In the genomic region with DNA sequence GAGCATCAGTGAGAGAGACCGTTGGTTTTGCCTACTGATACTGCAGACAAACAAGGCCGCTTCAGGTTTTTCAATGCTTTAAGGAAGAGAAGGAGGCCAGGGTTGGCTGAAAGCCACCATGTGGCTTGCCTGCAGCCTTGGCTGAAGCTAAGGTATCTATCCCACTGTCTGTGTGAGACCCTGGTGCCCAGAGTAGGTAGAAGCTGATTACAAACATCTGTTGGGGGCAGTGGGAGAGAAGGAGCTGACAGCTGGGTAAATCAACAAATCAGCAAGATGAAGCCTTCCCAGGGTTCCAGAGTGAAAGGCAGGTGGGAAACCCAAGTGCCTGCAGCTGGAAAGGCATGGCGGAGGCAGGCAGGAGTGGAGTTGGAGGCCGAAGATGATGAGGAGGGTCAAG, we compare ENCODE assay signal across 20 mouse cellular contexts.
DNase-seq lines count a peak whose midpoint lies in the region; ATAC-seq and TF ChIP-seq lines count a peak whose summit lies in the region.
"Had no signal": no experiment of that assay in that cellular context is flagged by ENCODE, and none has a peak within 500 bp of the region (broad histone marks: within the 10 kb centered on the region; RNA-seq: fewer than 3 reads in every experiment).

No protein-coding gene starts in this region.

- H3K27ac ChIP-seq in lung, embryonic 14.5 days (ENCODE audit: low read depth): no peak overlapping the region
- H3K27ac ChIP-seq in ES-E14 (ENCODE audit: insufficient read depth, low read depth, low read length, poor library complexity, severe bottlenecking): peak overlapping the region; percentile 17; the same call in 1 of the 2 replicates
- H3K27ac ChIP-seq: forebrain, embryonic 12.5 days; hindbrain, embryonic 13.5 days; intestine, embryonic 15.5 days had no signal

- H3K9ac ChIP-seq in lung, embryonic 14.5 days: no peak overlapping the region
- no peak overlapping the region for H3K9ac ChIP-seq in ES-E14 (ENCODE audit: insufficient read depth, low read depth, low read length, poor library complexity, severe bottlenecking)
- H3K9ac ChIP-seq: embryonic facial prominence, embryonic 13.5 days; forebrain, embryonic 12.5 days; hindbrain, embryonic 13.5 days; intestine, embryonic 15.5 days had no signal

- no peaks in the 10 kb centered on the region for H3K27me3 ChIP-seq in lung, embryonic 14.5 days (ENCODE audit: insufficient read depth, low read length)
- H3K27me3 ChIP-seq: CH12.LX; intestine, embryonic 15.5 days had no signal

- TF ChIP-seq CTCF in lung, embryonic 14.5 days (IDR thresholded peaks at IDR 0.05; ENCODE audit: low read depth): no peak

- ATAC-seq in lung, embryonic 14.5 days (ENCODE audit: insufficient read depth): no peak
- ATAC-seq: forebrain, embryonic 16.5 days had no signal

- peak; percentile 43 for DNase-seq in embryo, embryonic 11 days
- DNase-seq in embryo, embryonic 10.5 days (ENCODE audit: low spot score): no peak
- DNase-seq in lung, embryonic 14.5 days: peak; percentile 5
- no peak for DNase-seq in lung, postnatal 36 days
- DNase-seq in 3T3-L1 (ENCODE audit: low read depth, low spot score) (peak; percentile 39), ES-E14 (ENCODE audit: low read depth, low spot score) (no peak)
- DNase-seq in urinary bladder, adult 2 months (ENCODE audit: low spot score): no peak
- no peak for DNase-seq in urinary bladder, postnatal 10 days (ENCODE audit: low spot score)
- DNase-seq: adrenal gland, postnatal 14 days; cerebellum, adult 11-12 months; cerebellum, adult 9-10 months; gastrocnemius, postnatal 25 days; heart, postnatal 4 days had no signal

- no peak overlapping the region for H3K4me2 ChIP-seq in lung, embryonic 14.5 days
- H3K4me2 ChIP-seq: embryonic facial prominence, embryonic 13.5 days; forebrain, embryonic 12.5 days; hindbrain, embryonic 13.5 days; intestine, embryonic 15.5 days had no signal

- in situ Hi-C loops in ES-E14 (cut with MboI; ENCODE audit: low sequenced_read_pairs in 2 of 2, unreplicated experiment in 2 of 2): loop anchor here (25.0 kb wide), 1 partner anchor 304 kb away; no protein-coding TSS in a partner anchor

- H3K4me3 ChIP-seq in lung, embryonic 14.5 days (ENCODE audit: low read depth, low read length): no peak overlapping the region
- H3K4me3 ChIP-seq in ES-E14 (ENCODE audit: insufficient read depth in 1 of 2, low read depth in 1 of 2, low read length in 2 of 2, poor library complexity in 1 of 2, severe bottlenecking in 1 of 2): no peak overlapping the region
- H3K4me3 ChIP-seq: embryonic facial prominence, embryonic 13.5 days; forebrain, embryonic 12.5 days; heart, embryonic 10.5 days; hindbrain, embryonic 13.5 days; intestine, embryonic 15.5 days had no signal

- 48% methylated on average over 4 of the region's 4 CpGs for WGBS in lung, embryonic 14.5 days

- H3K36me3 ChIP-seq in lung, embryonic 14.5 days (ENCODE audit: insufficient read depth): no peaks in the 10 kb centered on the region
- no peaks in the 10 kb centered on the region for H3K36me3 ChIP-seq in ES-E14 (ENCODE audit: control insufficient read depth, insufficient read depth, low read length, poor library complexity, severe bottlenecking)
- H3K36me3 ChIP-seq: embryonic facial prominence, embryonic 13.5 days; forebrain, embryonic 12.5 days; heart, embryonic 10.5 days; intestine, embryonic 15.5 days had no signal

- no peaks in the 10 kb centered on the region for H3K9me3 ChIP-seq in lung, embryonic 14.5 days (ENCODE audit: low read depth, low read length)
- H3K9me3 ChIP-seq in ES-E14 (ENCODE audit: control insufficient read depth, insufficient read depth, low read depth, low read length): no peaks in the 10 kb centered on the region
- H3K9me3 ChIP-seq: embryonic facial prominence, embryonic 13.5 days; forebrain, embryonic 12.5 days; heart, embryonic 10.5 days; hindbrain, embryonic 13.5 days; intestine, embryonic 15.5 days had no signal

- H3K4me1 ChIP-seq in lung, embryonic 14.5 days (ENCODE audit: insufficient read depth): peaks cover 13% of the 10 kb centered on the region
- peaks cover 11 to 27% of the 10 kb centered on the region in 2 experiments; a peak in 3 of 4 replicates for H3K4me1 ChIP-seq in ES-E14 (ENCODE audit: control insufficient read depth in 2 of 2, insufficient read depth in 2 of 2, low read length in 2 of 2, poor library complexity in 1 of 2)
- H3K4me1 ChIP-seq: forebrain, embryonic 12.5 days had no signal

TF ChIP-seq in ES-E14, 5 proteins besides CTCF, POLR2A, EP300 and RAD21:
- no peak for TF ChIP-seq CHD2 (IDR thresholded peaks at IDR 0.05; ENCODE audit: low read depth, low read length)
- no peak for TF ChIP-seq HCFC1 (IDR thresholded peaks at IDR 0.05; ENCODE audit: borderline replicate concordance, insufficient read depth, low read length)
- no peak for TF ChIP-seq MAFK (IDR thresholded peaks at IDR 0.05; ENCODE audit: insufficient read depth, low read depth, low read length)
- TF ChIP-seq ZNF384 (IDR thresholded peaks at IDR 0.05; ENCODE audit: low read depth, low read length): no peak
- no peak for TF ChIP-seq ZC3H11A (IDR thresholded peaks at IDR 0.05; ENCODE audit: borderline replicate concordance, low read depth, low read length)
TF ChIP-seq in ES-E14: peak in this region for 0.

Comparison
In these comparisons a context has a peak if more than half of its experiments do, and no peak if none do; other contexts are left out.
1. DNase-seq: peak in embryo, embryonic 11 days (single experiment), lung, embryonic 14.5 days (single experiment) and 3T3-L1 (single experiment); none in embryo, embryonic 10.5 days (single experiment), lung, postnatal 36 days (single experiment), ES-E14 (single experiment), urinary bladder, adult 2 months (single experiment) and urinary bladder, postnatal 10 days (single experiment).